Mouse (Mus musculus) cerebellum, adult 2 months (tissue): ENCODE data around the gene Hist1h1c.

ENCODE experiments used
- CTCF ChIP-seq: fragments of 200-500 bp; IDR thresholded peaks from 2 replicates; pipeline ENCODE4 v1.5.1; 2011; ENCODE audit warnings: low read depth, mild to moderate bottlenecking, control low read depth, low read length, moderate library complexity, borderline replicate concordance; ENCODE audit not compliant: insufficient read depth
- POLR2A ChIP-seq: fragments of 200-500 bp; IDR thresholded peaks from 2 replicates; pipeline ENCODE4 v1.6.1; 2011; ENCODE audit warnings: low read length, control low read depth, borderline replicate concordance; ENCODE audit not compliant: insufficient read depth

- TF ChIP-seq POLR2A (peak; percentile 100), CTCF (no peak; the same call in 1 of the 2 replicates)
Measured at GRCm38 (mm10) chr13:23698300-23698693, 40.3 kb upstream of the Hist1h1c start, which contains the start of gene Hist1h4c.
